Mouse (Mus musculus) ES-Bruce4 (cell line): ENCODE data around the gene Elavl1. TPM values are rescaled to one million over a fixed set of nuclear protein-coding genes. Genes with fewer than 3 reads are reported as not detected.
"Not testable (repeated sequence)": the region's sequence is repeated elsewhere in the genome, so short reads cannot be mapped to it uniquely, and the experiment has no call there.

Source experiments
- H3K27ac ChIP-seq: 2 replicates; pipeline ENCODE4 v1.5.1; 2012; ENCODE audit warnings: low read length, inconsistent platforms; ENCODE audit not compliant: insufficient read depth
- H3K27me3 ChIP-seq: 2 replicates; pipeline ENCODE4 v1.6.1; 2012; ENCODE audit warnings: mild to moderate bottlenecking, low read length, inconsistent platforms; ENCODE audit not compliant: control insufficient read depth, poor library complexity, insufficient read depth, severe bottlenecking
- H3K36me3 ChIP-seq: 2 replicates; pipeline ENCODE4 v1.6.1; 2012; ENCODE audit warnings: inconsistent platforms, mild to moderate bottlenecking, low read length, moderate library complexity; ENCODE audit not compliant: control insufficient read depth, poor library complexity, insufficient read depth, severe bottlenecking
- H3K4me1 ChIP-seq: one replicate; pipeline ENCODE4 v1.8.1; 2011; ENCODE audit warnings: low read length; ENCODE audit not compliant: control insufficient read depth, insufficient read depth
- H3K4me3 ChIP-seq: 2 replicates; pipeline ENCODE4 v1.5.1; 2011; ENCODE audit warnings: low read depth, mild to moderate bottlenecking, low read length
- H3K9ac ChIP-seq: 2 replicates; pipeline ENCODE4 v1.6.1; 2012; ENCODE audit warnings: low read depth, mild to moderate bottlenecking, inconsistent platforms; ENCODE audit not compliant: poor library complexity, severe bottlenecking
- H3K9me3 ChIP-seq: replicated peaks from 2 replicates; pipeline ENCODE4 v1.6.1; 2012; ENCODE audit warnings: mild to moderate bottlenecking, low read length, inconsistent platforms; ENCODE audit not compliant: control insufficient read depth, poor library complexity, insufficient read depth, severe bottlenecking
- CTCF ChIP-seq: IDR thresholded peaks from one replicate; pipeline ENCODE4 v1.8.1; 2011; ENCODE audit warnings: low read depth, low read length
- EP300 ChIP-seq: IDR thresholded peaks from 2 replicates; pipeline ENCODE4 v1.6.1; 2011; ENCODE audit warnings: low read depth, low read length; ENCODE audit not compliant: insufficient read depth
- POLR2A ChIP-seq: IDR thresholded peaks from one replicate; pipeline ENCODE4 v1.8.1; 2011; ENCODE audit warnings: low read length; ENCODE audit not compliant: insufficient read depth
- polyA plus RNA-seq: library from polyadenylated mRNA; stranded (reverse); fragments of >200 nt; gene quantifications from 2 replicates; pipeline ENCODE4 v1.2.4, GENCODE M21; 2011; ENCODE audit warnings: low read depth; ENCODE audit not compliant: missing spikeins, insufficient read depth, insufficient read length

Elavl1 gene
- polyA plus RNA-seq, 1 experiment: 118 TPM

GRCm38 (mm10) chr8:4259125-4259804, 65.9 kb downstream of the Elavl1 start, which contains the start of gene Ctxn1:
Gene Ctxn1, minus strand, starts transcription at chr8:4259274.
- H3K36me3 ChIP-seq: peaks cover 50% of the 10 kb centered on the region
- H3K9ac ChIP-seq: peak within 1 kb of the TSS; percentile 51
- H3K27ac ChIP-seq: peak within 1 kb of the TSS; percentile 79
- no peaks in the 10 kb centered on the region for H3K9me3 ChIP-seq
- peaks cover 1% of the 10 kb centered on the region for H3K4me1 ChIP-seq
- H3K4me3 ChIP-seq: peak within 1 kb of the TSS; percentile 70
- TF ChIP-seq CTCF (no peak), EP300 (no peak), POLR2A (no peak)
- no peaks in the 10 kb centered on the region for H3K27me3 ChIP-seq

GRCm38 (mm10) chr8:4258678-4259077, 66.5 kb downstream of the Elavl1 start:
- Histone ChIP-seq H3K4me3 (peak overlapping the region; percentile 70), H3K4me1 (peaks cover 1% of the 10 kb centered on the region), H3K27me3 (no peaks in the 10 kb centered on the region), H3K9me3 (no peaks in the 10 kb centered on the region), H3K9ac (peak overlapping the region; percentile 51), H3K27ac (peak overlapping the region; percentile 34; the same call in 1 of the 2 replicates), H3K36me3 (peaks cover 44% of the 10 kb centered on the region)
- no peak for TF ChIP-seq EP300
- TF ChIP-seq POLR2A: no peak

- H3K27ac ChIP-seq: peak overlapping the region; percentile 34; the same call in 1 of the 2 replicates
- H3K9me3 ChIP-seq: no peaks in the 10 kb centered on the region
- peak overlapping the region; percentile 51 for H3K9ac ChIP-seq
- peaks cover 1% of the 10 kb centered on the region for H3K4me1 ChIP-seq
- no peaks in the 10 kb centered on the region for H3K27me3 ChIP-seq
- H3K4me3 ChIP-seq: peak overlapping the region; percentile 70
- TF ChIP-seq EP300: 0 out of 2 replicates have a peak, but pooled peaks have one; percentile 50
- no peak for TF ChIP-seq POLR2A
- peak; percentile 98 for TF ChIP-seq CTCF
- peaks cover 42% of the 10 kb centered on the region for H3K36me3 ChIP-seq
These were observed 67.0 kb downstream of the Elavl1 start for GRCm38 (mm10) chr8:4258233-4258632.

- Histone ChIP-seq H3K27me3 (no peaks in the 10 kb centered on the region), H3K9me3 (no peaks in the 10 kb centered on the region), H3K4me3 (no peak overlapping the region), H3K36me3 (peaks cover 33% of the 10 kb centered on the region), H3K4me1 (peaks cover 1% of the 10 kb centered on the region), H3K9ac (peak overlapping the region; percentile 51; the same call in 1 of the 2 replicates), H3K27ac (no peak overlapping the region)
- TF ChIP-seq CTCF (no peak), EP300 (no peak), POLR2A (no peak)
These were observed 67.9 kb downstream of the Elavl1 start for GRCm38 (mm10) chr8:4257350-4257749.

- Histone ChIP-seq H3K9me3 (no peaks in the 10 kb centered on the region), H3K4me1 (peaks cover 1% of the 10 kb centered on the region), H3K36me3 (peaks cover 29% of the 10 kb centered on the region), H3K27me3 (no peaks in the 10 kb centered on the region), H3K4me3 (no peak overlapping the region), H3K9ac (no peak overlapping the region), H3K27ac (no peak overlapping the region)
- TF ChIP-seq POLR2A: no peak
- TF ChIP-seq CTCF: no peak
- no peak for TF ChIP-seq EP300
These were observed 68.3 kb downstream of the Elavl1 start for GRCm38 (mm10) chr8:4256911-4257310.

GRCm38 (mm10) chr8:4255471-4255870, 69.7 kb downstream of the Elavl1 start:
- H3K9me3 ChIP-seq, H3K9ac ChIP-seq, H3K27ac ChIP-seq, H3K4me1 ChIP-seq, H3K27me3 ChIP-seq, H3K4me3 ChIP-seq: not testable (repeated sequence)
- H3K36me3 ChIP-seq: peaks cover 21% of the 10 kb centered on the region
